Mouse (Mus musculus) NIH3T3 (cell line): ENCODE results near the gene Dynlt1f.
"Not testable (repeated sequence)": the region's sequence is repeated elsewhere in the genome, so short reads cannot be mapped to it uniquely, and the experiment has no call there.

Experiments
- DNase-seq: peaks from one replicate; pipeline ENCODE4 v3.0.0-alpha.2; 2012; ENCODE audit warnings: low read depth

Gene Dynlt1f

DNA sequence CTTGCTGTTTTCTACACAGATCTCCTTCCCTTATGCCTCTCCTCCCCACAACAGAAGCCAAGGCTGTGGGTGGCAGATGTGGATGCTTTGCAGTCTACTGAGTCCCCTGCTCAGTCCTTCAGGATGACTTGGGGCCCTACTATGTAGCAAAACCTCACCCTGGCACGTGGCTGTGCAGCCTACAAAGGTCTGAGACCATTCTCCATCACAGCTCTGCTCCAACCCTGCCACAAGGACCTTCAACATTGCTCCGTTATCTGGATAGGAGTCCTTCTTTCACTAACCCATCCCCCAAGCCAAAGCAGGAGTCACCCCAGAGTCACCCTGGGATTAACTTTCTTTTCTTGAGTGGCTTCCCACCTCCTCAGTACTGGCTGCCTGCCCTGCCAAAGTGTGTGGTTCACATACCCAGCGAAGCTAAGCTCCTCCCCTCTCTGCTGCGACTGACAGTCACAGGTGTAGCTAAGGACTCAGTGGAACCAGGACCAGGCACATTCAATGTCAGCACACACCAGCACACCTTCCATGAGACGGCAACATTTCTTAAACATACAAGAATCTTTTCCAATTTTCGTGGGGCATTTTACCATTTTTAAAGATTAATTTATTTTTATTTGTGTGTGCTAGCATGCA lies 30.7 kb downstream of the Dynlt1f start:
- DNase-seq = not testable (repeated sequence)

- DNase-seq = not testable (repeated sequence)
Observed at GRCm38 (mm10) chr17:6621976-6622375, 33.7 kb downstream of the Dynlt1f start.

GRCm38 (mm10) chr17:6620730-6621451 lies 34.8 kb downstream of the Dynlt1f start:
- DNase-seq = not testable (repeated sequence)

- not testable (repeated sequence) for DNase-seq
Observed at GRCm38 (mm10) chr17:6620035-6620434, 35.7 kb downstream of the Dynlt1f start.

- not testable (repeated sequence) for DNase-seq
Observed at GRCm38 (mm10) chr17:6619271-6619670, 36.4 kb downstream of the Dynlt1f start.

DNA sequence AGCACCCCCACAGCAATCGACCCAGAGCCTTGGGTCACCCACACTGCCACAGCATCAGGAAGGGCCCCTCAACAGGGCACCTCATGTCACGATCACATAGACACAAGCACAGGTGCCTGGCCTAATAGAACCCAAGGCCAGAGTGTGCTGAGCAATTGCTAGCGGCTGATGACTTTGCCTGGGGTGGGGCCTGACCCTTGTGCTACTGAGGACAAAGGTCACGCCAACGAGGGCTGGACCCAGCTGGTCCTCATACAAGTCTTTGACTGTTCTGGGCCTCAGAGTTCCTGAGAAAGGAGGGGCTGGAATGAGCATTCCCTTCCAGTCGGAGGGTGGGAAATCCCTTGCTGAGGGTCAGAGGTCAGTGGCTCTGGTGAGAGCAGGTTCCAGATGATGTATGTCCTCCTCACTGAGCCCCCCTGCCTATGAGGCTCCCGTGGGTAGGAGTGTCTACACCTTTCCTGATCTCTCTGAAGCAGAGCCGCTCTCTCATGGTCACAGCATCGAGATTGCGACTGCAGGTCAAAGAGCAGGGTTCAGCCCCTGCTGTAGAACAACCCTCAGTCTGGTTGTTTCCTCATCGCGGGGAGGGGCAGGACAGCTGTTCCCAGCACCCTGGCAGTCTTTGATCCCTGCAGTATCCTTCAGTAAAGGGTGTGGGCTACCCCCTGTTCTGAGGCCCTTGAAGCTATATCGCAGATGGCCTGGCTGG lies 37.9 kb downstream of the Dynlt1f start:
- not testable (repeated sequence) for DNase-seq

GRCm38 (mm10) chr17:6616731-6617130 lies 39.0 kb downstream of the Dynlt1f start:
- DNase-seq = not testable (repeated sequence)

GRCm38 (mm10) chr17:6614316-6614715 lies 41.4 kb downstream of the Dynlt1f start:
- not testable (repeated sequence) for DNase-seq

DNA sequence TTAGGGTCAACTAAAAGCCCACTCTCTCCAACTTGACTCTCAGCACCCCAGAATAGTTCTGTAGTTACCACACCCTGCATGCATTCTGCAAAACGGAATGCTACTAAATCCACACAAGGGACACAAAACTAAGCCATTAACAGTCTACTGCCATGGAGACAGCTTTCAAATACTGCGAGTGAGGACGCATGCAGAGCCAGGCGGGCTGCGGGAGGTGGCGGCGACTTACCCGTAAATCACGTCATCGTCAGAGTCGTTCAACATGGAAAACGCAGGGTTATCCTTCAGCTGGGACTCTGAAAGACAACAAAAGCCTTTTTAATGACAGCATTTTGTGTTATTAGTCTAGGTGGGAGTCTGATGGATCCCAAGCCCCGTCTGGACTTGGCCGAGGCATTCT lies 42.2 kb downstream of the Dynlt1f start:
- DNase-seq = not testable (repeated sequence)

DNA sequence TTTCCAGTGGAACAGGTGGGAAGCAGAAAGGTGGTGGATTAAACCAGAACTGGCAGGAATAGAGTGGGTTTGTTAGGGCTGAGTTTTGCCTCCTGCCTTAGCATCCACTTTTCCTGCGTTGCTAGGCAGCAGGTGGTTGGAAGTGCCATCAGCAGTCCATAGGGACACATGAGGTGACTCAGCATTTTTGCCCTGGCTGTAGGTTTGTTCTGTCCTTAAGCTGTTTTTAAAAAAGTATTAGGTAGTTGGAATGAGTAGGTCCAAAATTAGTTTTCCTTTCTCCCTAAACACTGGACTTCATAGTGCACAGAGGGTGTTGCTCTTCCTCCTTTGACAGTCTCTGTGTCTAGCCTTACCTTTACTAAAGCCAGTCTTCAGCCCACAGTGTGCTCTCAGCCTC lies 50.4 kb downstream of the Dynlt1f start:
- DNase-seq = not testable (repeated sequence)

DNA sequence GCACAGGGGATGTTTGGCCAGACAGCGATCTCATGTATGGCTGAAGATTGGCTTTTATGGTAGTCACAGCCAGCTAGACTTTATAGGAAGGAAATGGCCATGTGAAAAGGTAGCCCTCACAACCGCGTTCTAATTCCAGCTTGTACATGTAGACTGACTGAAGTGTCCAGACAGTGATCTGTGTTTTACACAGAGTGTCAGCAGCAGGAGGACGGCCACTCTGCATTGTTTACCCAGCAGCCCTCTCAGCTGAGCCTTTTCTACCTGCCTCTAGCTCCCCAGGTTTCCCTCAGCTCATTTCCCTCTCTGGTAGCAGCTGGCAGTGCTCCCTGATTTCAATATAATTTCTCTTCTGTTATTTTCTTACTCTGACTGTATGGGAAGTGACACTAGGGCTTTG lies 53.5 kb downstream of the Dynlt1f start:
- DNase-seq = not testable (repeated sequence)

DNA sequence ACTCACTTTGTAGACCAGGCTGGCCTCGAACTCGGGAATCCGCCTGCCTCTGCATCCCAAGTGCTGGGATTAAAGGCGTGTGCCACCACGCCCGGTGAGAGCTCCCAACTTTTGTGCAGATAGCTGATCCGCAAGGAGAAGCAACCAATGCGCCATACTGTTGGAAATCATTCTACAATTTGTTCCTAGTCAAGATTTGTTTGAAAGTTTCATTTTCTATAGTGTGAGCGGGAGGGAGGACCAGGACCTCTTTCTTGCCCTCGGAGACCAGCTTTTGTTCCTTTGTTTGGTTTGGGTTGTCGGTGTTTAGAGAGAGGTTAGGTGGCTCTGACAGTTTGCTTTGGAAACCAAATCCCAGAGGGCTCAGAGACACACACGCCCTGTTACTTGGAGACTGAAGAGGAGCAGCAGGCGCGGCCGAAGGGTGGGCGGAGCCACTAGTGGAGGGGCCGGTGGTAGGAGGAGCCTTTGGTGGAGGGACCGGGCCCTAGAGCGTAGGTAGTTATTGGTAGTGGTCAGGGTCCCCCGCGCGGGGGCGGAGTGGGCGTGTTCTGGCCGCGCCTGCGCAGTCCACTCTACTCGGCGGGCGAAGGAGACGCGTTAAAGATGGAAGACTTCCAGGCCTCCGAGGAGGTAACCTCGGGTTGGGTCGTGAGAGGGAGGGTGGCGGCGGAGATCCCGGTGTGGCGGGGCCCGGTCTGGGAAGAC lies 54.3 kb downstream of the Dynlt1f start, which contains the start of gene Dynlt1c:
Gene Dynlt1c, plus strand, starts transcription at position 468 of the 708 bp plus-strand sequence.
- DNase-seq = peak; percentile 89

GRCm38 (mm10) chr17:6600216-6600911 lies 55.3 kb downstream of the Dynlt1f start:
- DNase-seq = peak; percentile 35

- DNase-seq = not testable (repeated sequence)
Observed at GRCm38 (mm10) chr17:6598356-6598755, 57.3 kb downstream of the Dynlt1f start.
